Mouse (Mus musculus) embryonic facial prominence, embryonic 12.5 days (tissue): ENCODE measurements at regions not wholly inside any gene's neighbourhood (a gene's known extent, or its start where the extent isn't known, plus 50 kb on each side); places are given as distances from the start of the nearest gene placed in this dataset.

Experiments used
- ATAC-seq: fragments of 200-750 bp; cut with Nextera tagmentation; 2 replicates; pipeline ENCODE4 v1.8.0; 2017; ENCODE audit not compliant: insufficient number of reproducible peaks, insufficient read depth, low FRiP score, low TSS enrichment
- H3K27ac ChIP-seq: fragments of 300-500 bp; sonication (generic); 2 replicates; pipeline ENCODE4 v1.5.1; 2016; ENCODE audit warnings: mild to moderate bottlenecking
- H3K27me3 ChIP-seq: fragments of 300-500 bp; sonication (generic); 2 replicates; pipeline ENCODE4 v1.6.1; 2016; ENCODE audit warnings: mild to moderate bottlenecking, moderate library complexity
- H3K36me3 ChIP-seq: fragments of 300-500 bp; sonication (generic); 2 replicates; pipeline ENCODE4 v1.6.1; 2016; ENCODE audit warnings: mild to moderate bottlenecking
- H3K4me1 ChIP-seq: fragments of 300-500 bp; sonication (generic); 2 replicates; pipeline ENCODE4 v1.6.1; 2016
- H3K4me2 ChIP-seq: fragments of 300-500 bp; sonication (generic); replicated peaks from 2 replicates; pipeline ENCODE4 v1.6.1; 2016; ENCODE audit warnings: mild to moderate bottlenecking, moderate library complexity
- H3K4me3 ChIP-seq: fragments of 300-500 bp; sonication (generic); 2 replicates; pipeline ENCODE4 v1.5.1; 2016; ENCODE audit warnings: mild to moderate bottlenecking
- H3K9ac ChIP-seq: fragments of 300-500 bp; sonication (generic); 2 replicates; pipeline ENCODE4 v1.6.1; 2016; ENCODE audit warnings: mild to moderate bottlenecking, moderate library complexity
- H3K9me3 ChIP-seq: fragments of 300-500 bp; sonication (generic); 2 replicates; pipeline ENCODE4 v1.6.1; 2016; ENCODE audit warnings: mild to moderate bottlenecking, moderate library complexity
- WGBS: fragments of 180-500 bp; shearing (Covaris S2); methylation state at CpG from one replicate; pipeline ENCODE4 v1.1.7; 2016; 5-methylcytosine and 5-hydroxymethylcytosine counted together

DNA sequence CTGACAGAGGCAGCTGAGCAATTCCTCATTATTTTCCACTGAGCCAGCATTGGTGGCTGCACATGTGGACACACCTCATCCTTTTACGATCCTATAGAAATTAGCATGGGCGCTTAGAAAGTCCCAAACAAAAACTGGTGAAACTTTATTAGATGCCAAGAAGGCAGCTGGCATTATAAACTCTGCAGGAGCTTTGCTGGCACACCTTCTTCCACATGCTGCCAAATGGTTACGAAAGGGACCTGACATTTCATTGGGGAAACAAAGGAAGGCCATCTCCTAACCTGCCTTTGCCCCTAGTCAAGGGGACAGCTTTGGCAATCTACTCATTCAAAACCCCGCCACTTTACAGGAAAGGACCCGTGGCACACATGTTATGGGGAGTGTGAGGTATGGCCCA lies 390.7 kb upstream of the Gm26657 start:
- no peak overlapping the region for H3K9ac ChIP-seq
- H3K4me1 ChIP-seq, result no peaks in the 10 kb centered on the region
- no peak overlapping the region for H3K4me3 ChIP-seq
- H3K27me3 ChIP-seq, result no peaks in the 10 kb centered on the region
- no peak overlapping the region for H3K4me2 ChIP-seq
- no peaks in the 10 kb centered on the region for H3K9me3 ChIP-seq
- H3K27ac ChIP-seq, result no peak overlapping the region
- H3K36me3 ChIP-seq, result no peaks in the 10 kb centered on the region
- no peak for ATAC-seq
- WGBS, result 91% methylated on average over 5 of the region's 5 CpGs

DNA sequence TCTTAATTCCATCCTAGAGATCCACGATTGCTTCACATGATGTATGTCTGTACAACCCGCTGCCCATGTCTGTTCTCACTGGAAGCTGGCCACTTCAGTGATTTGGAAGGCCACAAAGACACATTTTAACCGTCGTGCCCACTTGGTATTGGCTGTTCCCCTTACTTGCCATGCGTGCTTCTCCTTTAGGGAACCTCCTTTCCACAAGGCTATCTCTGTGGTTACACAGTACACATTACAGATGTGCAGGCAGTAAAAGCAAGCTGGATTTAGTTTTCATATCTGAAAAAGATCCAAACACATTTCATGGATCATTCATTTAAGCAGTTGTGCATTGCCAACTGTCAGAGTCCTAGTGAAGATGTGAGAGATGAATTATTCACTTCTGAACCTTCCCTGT lies 414.7 kb upstream of the Gm26657 start:
- Histone ChIP-seq H3K9me3 (no peaks in the 10 kb centered on the region), H3K36me3 (no peaks in the 10 kb centered on the region), H3K4me2 (no peak overlapping the region), H3K9ac (no peak overlapping the region), H3K27ac (no peak overlapping the region), H3K4me3 (no peak overlapping the region), H3K27me3 (no peaks in the 10 kb centered on the region), H3K4me1 (no peaks in the 10 kb centered on the region)
- WGBS, result 82% methylated on average over 5 of the region's 5 CpGs
- no peak for ATAC-seq

DNA sequence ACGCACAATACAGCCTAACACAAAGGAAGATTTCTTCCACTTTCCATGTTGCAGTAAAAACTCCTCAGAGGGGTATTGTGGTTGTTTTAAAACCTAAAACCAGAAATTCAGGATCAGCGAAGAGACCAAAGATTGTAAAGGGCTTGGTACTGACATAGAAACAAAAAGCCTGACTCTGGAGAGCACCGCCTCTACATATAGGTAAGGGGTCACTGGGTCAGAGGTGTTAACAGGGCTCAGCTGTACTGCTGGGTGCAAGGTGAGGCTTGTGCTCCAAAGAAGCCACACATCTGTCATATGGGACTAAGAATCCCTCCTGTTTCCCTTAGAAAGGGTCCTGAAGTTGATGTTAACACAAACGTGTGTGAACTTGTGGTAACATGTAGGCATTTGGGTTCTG lies 420.7 kb upstream of the Gm26657 start:
- no peak for ATAC-seq
- Histone ChIP-seq H3K9me3 (no peaks in the 10 kb centered on the region), H3K4me1 (no peaks in the 10 kb centered on the region), H3K36me3 (no peaks in the 10 kb centered on the region), H3K9ac (no peak overlapping the region), H3K4me2 (no peak overlapping the region), H3K27ac (no peak overlapping the region), H3K27me3 (no peaks in the 10 kb centered on the region), H3K4me3 (no peak overlapping the region)
- WGBS, result 82% methylated on average over 4 of the region's 4 CpGs

DNA sequence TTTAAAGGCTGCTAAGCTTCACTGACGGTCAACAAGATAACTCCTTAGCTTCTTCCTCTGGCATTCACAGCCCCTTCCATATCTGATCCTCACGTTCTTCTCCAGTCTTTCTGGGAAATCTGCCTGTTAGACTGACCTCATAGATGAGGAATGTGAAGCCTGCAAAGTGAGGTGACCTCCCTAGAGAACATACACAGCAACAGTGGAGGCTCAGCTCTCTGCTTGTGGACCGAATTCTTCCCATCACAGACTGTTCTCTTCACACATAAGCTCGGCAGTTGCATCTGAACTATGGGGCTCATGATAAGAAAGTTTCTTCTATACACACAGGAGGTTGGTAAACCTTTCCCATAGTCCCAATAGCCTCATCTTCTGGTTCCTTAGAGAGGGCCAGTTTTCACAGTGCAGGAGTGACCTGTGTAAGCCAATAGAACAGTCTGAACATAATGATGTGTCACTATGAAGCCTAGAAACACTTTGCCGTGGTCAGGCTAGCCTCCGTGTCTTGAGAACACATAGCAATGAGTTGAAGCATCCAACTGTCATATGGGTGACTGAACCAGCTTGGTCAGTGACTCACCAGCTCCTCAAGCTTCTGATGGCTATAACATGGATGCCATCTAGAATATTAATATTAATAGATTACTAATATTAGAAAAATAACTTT lies 434.1 kb upstream of the Gm26657 start:
- H3K9me3 ChIP-seq, result no peaks in the 10 kb centered on the region
- ATAC-seq, result no peak
- no peak overlapping the region for H3K4me3 ChIP-seq
- no peak overlapping the region for H3K4me2 ChIP-seq
- no peak overlapping the region for H3K27ac ChIP-seq
- no peaks in the 10 kb centered on the region for H3K36me3 ChIP-seq
- H3K4me1 ChIP-seq, result no peaks in the 10 kb centered on the region
- H3K9ac ChIP-seq, result no peak overlapping the region
- WGBS, result 72% methylated on average over 6 of the region's 6 CpGs
- no peaks in the 10 kb centered on the region for H3K27me3 ChIP-seq

DNA sequence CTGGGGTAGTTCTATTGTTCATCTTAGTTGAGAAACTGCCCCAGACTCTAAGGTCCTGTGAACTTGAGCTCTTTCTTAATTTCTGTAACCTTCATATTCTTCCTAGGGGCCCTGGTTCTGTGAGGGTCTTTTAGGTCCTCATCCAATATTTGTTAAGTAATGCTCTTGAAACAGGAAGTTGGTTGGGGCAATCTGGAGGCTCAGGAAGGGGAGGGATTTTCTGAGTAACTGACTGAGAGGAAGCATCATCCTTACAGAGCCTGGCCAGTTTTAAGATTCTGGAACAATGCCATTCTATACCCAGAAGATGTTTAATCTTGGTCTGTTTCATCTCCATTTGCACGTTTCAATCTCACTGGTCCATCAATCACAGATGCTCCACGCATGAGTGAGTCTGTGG lies 435.6 kb upstream of the Gm26657 start:
- no peaks in the 10 kb centered on the region for H3K36me3 ChIP-seq
- WGBS, result 55% methylated on average over 2 of the region's 2 CpGs
- no peak overlapping the region for H3K4me3 ChIP-seq
- no peaks in the 10 kb centered on the region for H3K4me1 ChIP-seq
- no peak for ATAC-seq
- H3K27me3 ChIP-seq, result no peaks in the 10 kb centered on the region
- no peak overlapping the region for H3K4me2 ChIP-seq
- no peaks in the 10 kb centered on the region for H3K9me3 ChIP-seq
- H3K9ac ChIP-seq, result no peak overlapping the region
- no peak overlapping the region for H3K27ac ChIP-seq

DNA sequence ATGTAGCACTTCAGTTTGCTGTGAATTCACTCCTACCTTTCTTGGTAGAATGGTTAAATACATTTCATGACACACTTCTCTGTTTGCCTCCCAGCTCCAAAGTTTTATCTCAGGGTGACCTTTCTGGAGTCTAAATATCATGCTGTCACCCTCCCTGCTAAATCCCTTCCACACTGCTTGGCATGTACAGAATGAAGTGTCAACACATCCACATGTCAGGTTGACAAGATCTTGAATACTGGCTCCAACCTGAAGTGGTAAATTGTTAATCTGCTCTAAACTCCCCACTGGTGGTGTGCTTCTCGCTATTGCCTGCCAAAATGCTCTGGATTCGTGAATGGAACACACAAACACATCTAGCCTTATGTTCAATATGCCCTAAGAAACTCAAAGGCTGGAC lies 451.9 kb upstream of the Gm26657 start:
- Histone ChIP-seq H3K9me3 (no peaks in the 10 kb centered on the region), H3K27ac (no peak overlapping the region), H3K4me3 (no peak overlapping the region), H3K9ac (no peak overlapping the region), H3K36me3 (no peaks in the 10 kb centered on the region), H3K27me3 (no peaks in the 10 kb centered on the region), H3K4me1 (no peaks in the 10 kb centered on the region), H3K4me2 (no peak overlapping the region)
- WGBS, result 86% methylated on average over 2 of the region's 2 CpGs
- no peak for ATAC-seq

DNA sequence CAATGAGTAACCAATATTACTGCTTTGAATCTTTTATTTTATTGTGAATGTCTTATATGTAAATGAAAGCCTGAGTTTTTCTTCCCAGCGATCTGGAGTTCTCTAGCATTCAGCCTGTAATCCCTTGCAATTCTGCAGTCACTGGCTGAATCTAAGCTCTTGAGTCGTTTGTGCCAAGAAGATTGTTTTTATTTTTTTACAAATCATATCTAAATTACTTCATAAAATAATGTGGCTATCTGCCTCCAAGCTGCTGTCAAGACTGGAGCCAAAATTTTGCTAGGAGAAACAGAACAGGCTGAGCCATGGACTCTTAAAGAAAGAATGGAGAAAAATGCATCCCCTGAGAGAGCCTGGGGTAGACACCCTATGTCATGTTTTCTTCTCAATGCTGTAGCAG lies 455.4 kb upstream of the Gm26657 start:
- no peaks in the 10 kb centered on the region for H3K36me3 ChIP-seq
- H3K27ac ChIP-seq, result no peak overlapping the region
- H3K4me3 ChIP-seq, result no peak overlapping the region
- H3K9me3 ChIP-seq, result no peaks in the 10 kb centered on the region
- H3K9ac ChIP-seq, result no peak overlapping the region
- H3K27me3 ChIP-seq, result no peaks in the 10 kb centered on the region
- H3K4me1 ChIP-seq, result no peaks in the 10 kb centered on the region
- H3K4me2 ChIP-seq, result no peak overlapping the region
- 76% methylated on average over 2 of the region's 2 CpGs for WGBS
- ATAC-seq, result no peak

DNA sequence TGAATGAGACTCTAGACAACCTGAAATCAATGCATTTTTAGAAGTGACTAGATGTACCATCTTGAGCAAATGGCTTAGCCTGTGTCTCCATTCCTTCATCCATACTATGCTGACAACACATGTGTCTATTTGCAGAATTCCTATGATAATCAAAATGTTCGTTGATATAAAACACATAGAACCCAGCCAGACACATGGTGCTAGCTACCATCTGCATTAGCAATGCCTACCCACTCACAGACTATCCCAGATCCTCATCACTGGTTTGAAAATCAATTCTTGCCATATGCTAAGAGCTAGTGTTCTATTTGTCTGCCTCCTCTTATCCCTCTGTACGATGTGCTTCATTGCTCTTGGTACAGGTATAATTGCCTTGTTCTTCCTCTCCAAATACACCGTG lies 464.0 kb upstream of the Gm26657 start:
- H3K27ac ChIP-seq, result no peak overlapping the region
- no peaks in the 10 kb centered on the region for H3K36me3 ChIP-seq
- H3K9me3 ChIP-seq, result no peaks in the 10 kb centered on the region
- no peak for ATAC-seq
- no peaks in the 10 kb centered on the region for H3K4me1 ChIP-seq
- H3K4me3 ChIP-seq, result no peak overlapping the region
- WGBS, result 83% methylated on average over 3 of the region's 3 CpGs
- no peaks in the 10 kb centered on the region for H3K27me3 ChIP-seq
- no peak overlapping the region for H3K9ac ChIP-seq
- H3K4me2 ChIP-seq, result no peak overlapping the region

DNA sequence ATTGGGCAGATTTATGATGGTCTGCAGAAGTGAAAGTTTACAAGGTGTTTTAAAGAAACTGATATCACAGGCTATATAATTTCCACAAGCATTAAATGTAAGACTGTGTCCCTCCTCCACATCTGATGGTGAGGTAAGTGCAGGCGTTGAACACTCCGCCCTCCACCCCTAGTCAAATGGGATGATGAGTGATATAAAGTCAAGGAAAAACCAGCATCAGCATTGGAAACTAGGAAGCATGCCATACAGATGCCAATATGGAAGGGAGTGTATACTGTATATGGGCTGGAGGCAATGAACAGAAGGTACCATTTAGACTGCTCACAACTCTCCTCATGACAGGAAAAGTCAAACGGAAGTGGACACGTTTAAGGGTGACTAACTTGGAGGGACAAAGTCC lies 468.5 kb upstream of the Gm26657 start:
- no peak overlapping the region for H3K27ac ChIP-seq
- no peak for ATAC-seq
- H3K36me3 ChIP-seq, result no peaks in the 10 kb centered on the region
- no peaks in the 10 kb centered on the region for H3K9me3 ChIP-seq
- no peak overlapping the region for H3K4me2 ChIP-seq
- H3K9ac ChIP-seq, result no peak overlapping the region
- H3K4me3 ChIP-seq, result no peak overlapping the region
- 90% methylated on average over 4 of the region's 4 CpGs for WGBS
- H3K4me1 ChIP-seq, result no peaks in the 10 kb centered on the region
- H3K27me3 ChIP-seq, result no peaks in the 10 kb centered on the region

DNA sequence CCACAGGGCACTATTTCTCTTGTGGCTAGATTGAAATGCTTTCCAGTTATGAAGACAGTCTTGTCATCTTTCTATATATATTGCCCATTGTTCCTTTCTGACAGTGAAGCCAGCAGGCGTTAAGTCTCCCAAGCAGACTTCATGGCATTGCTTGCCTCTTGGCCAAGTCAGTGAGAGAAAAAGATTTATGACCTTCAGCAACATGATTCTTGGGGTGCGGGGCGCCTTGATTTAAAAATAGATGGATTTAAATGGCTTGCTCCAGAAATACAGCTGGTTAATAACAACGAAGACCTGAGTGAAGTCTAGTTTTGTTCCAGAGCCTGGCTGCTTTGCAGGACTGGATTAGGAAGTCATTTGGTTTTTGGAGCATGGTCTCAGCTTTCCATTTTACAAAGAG lies 475.2 kb upstream of the Gm26657 start:
- H3K4me1 ChIP-seq, result 0 out of 2 replicates have a peak, but pooled peaks cover 6% of the 10 kb centered on the region
- no peak overlapping the region for H3K4me2 ChIP-seq
- no peak overlapping the region for H3K4me3 ChIP-seq
- H3K36me3 ChIP-seq, result no peaks in the 10 kb centered on the region
- H3K27me3 ChIP-seq, result no peaks in the 10 kb centered on the region
- H3K27ac ChIP-seq, result no peak overlapping the region
- 90% methylated on average over 4 of the region's 4 CpGs for WGBS
- H3K9ac ChIP-seq, result no peak overlapping the region
- no peak for ATAC-seq
- H3K9me3 ChIP-seq, result no peaks in the 10 kb centered on the region

DNA sequence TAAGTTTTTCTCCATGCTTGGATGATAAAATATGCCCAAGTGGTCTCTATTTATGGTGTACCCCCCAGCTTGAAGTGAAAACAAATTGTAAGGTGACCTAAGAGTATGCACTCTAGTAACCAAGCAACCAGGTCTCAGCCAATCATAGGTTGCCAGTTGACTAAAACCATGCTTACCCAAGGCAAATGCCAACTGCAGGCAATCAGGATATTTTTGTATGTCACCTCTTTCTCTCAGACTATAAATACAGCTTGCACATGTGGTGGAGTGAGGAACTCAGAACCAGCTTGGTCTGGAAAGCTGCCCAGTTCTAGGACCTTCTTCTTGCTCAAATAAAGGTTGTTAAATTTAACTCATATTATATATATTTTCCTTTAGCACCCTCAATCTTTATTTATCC lies 476.0 kb upstream of the Gm26657 start:
- H3K9ac ChIP-seq, result no peak overlapping the region
- no peak overlapping the region for H3K4me3 ChIP-seq
- no peaks in the 10 kb centered on the region for H3K9me3 ChIP-seq
- ATAC-seq, result no peak
- 0 out of 2 replicates have a peak, but pooled peaks cover 10% of the 10 kb centered on the region for H3K4me1 ChIP-seq
- H3K27me3 ChIP-seq, result no peaks in the 10 kb centered on the region
- no peak overlapping the region for H3K27ac ChIP-seq
- H3K4me2 ChIP-seq, result no peak overlapping the region
- H3K36me3 ChIP-seq, result no peaks in the 10 kb centered on the region

DNA sequence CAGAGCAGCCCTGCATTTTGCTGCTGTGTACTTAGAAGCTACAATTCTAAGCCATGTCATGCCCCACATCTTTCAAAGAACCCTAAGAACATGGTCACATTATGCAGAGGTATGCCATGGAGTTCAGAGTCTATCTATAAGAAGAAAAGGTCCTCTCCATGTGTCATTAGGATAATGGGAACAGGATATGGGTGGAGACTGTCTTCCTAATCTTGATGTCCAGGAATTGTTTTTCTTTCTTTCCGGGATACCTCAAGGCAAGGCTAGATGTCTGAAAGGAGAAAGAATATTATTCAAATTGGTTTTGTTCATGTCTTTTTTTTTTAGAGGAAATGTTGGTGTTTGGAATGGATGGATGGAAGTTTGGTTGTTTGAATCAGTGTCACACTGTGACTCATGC lies 477.3 kb upstream of the Gm26657 start:
- Histone ChIP-seq H3K4me1 (0 out of 2 replicates have a peak, but pooled peaks cover 10% of the 10 kb centered on the region), H3K36me3 (no peaks in the 10 kb centered on the region), H3K4me2 (no peak overlapping the region), H3K9ac (no peak overlapping the region), H3K9me3 (no peaks in the 10 kb centered on the region), H3K27me3 (no peaks in the 10 kb centered on the region), H3K27ac (no peak overlapping the region), H3K4me3 (no peak overlapping the region)
- WGBS, result 53% methylated on average over 1 of the region's 1 CpGs
- ATAC-seq, result no peak

DNA sequence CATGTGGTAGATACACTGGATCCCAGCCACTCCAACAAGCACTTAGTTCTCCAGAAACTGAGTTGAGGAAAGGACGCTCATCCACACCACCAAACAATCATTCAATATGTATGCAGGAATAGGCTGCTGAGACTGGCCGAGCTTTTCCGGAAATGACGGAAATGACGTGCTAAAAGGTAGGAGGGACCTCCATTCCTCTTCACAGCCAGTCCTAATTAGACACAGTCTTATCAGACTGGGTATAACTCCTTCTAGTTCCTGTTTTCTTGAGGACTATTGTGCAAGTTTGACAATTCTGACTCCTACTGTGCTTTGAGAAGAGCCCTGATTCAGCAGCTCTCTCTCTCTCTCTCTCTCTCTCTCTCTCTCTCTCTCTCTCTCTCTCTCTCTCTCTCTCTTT lies 477.9 kb upstream of the Gm26657 start:
- H3K9ac ChIP-seq, result no peak overlapping the region

More for the DNA sequence above, 477.9 kb upstream of the Gm26657 start:
- H3K4me2 ChIP-seq, result no peak overlapping the region
- H3K36me3 ChIP-seq, result no peaks in the 10 kb centered on the region
- no peak overlapping the region for H3K27ac ChIP-seq
- no peaks in the 10 kb centered on the region for H3K27me3 ChIP-seq
- H3K4me3 ChIP-seq, result no peak overlapping the region
- ATAC-seq, result no peak
- 92% methylated on average over 5 of the region's 5 CpGs for WGBS
- 0 out of 2 replicates have a peak, but pooled peaks cover 10% of the 10 kb centered on the region for H3K4me1 ChIP-seq
- H3K9me3 ChIP-seq, result no peaks in the 10 kb centered on the region
